Mouse (Mus musculus): ENCODE data around the gene Tmem106a. TPM values are rescaled to one million over a fixed set of nuclear protein-coding genes. Genes with fewer than 3 reads are reported as not detected.

Gene Tmem106a
- polyA plus RNA-seq, 1 experiment = 34.3 TPM

DNA sequence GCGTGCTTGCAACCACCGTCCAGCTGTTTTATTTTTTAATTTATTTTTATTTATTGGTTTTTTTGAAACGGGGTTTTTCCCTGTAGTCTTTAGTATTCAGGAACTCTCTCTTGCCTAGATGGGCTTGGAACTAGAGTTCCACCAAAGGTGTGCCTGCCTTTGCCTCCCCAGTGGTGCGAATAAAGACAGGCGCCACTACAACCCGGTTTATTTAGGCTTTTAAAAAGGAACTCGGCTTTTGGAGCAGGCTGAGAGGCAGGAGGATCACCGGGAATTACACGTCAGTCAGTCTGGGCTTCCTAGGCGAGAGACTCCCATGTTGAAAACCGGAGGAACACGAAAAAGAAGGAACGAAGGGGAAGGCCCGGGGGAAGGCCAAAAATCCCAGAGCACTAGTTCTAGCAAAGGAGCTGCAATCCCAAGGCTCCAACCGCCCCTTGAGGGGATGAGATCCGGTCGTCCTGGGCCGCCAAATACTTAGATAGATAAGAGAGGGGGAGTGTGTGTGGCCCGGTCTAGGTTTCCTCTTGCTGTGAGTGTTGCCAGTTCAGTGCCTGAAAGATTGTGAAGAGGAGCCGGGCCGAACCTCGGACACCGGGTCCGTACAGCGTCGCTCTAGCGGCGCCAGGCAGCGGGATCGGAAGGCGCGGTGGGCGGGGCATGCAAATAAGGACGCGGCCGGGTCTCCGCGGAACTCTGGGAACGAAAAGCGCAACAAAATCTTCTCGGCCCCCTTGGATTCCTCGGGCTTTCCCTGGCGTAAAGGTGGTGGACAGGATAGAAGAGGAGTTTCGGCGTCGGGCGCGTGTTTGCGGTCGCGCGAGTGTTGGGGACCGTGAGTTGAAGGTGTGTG is 59.0 kb downstream of the Tmem106a start:
- DNase-seq (ENCODE audit: low spot score) = peak; percentile 62

Other genes with a start within 250 kb of the Tmem106a start
- not detected in 2 replicates for gene G6pc, start 214.7 kb upstream of the Tmem106a start, polyA plus RNA-seq (2012; rRNA removed)
- 26.1 and 27.7 TPM in 2 replicates for gene Aarsd1, start 164.6 kb upstream of the Tmem106a start, polyA plus RNA-seq (2012; rRNA removed)
- 0.95 and 1.0 TPM in 2 replicates for gene Gm27029, start 157.4 kb upstream of the Tmem106a start, polyA plus RNA-seq (2012; rRNA removed)
- gene Rundc1, start 157.2 kb upstream of the Tmem106a start, polyA plus RNA-seq (2012; rRNA removed) = 22.1 and 22.9 TPM in 2 replicates
- gene Ptges3l, start 156.9 kb upstream of the Tmem106a start, polyA plus RNA-seq (2012; rRNA removed) = 21.1 and 28.2 TPM in 2 replicates
- 932 and 1,046 TPM in 2 replicates for gene Rpl27, start 139.9 kb upstream of the Tmem106a start, polyA plus RNA-seq (2012; rRNA removed)
- gene Ifi35, start 133.8 kb upstream of the Tmem106a start, polyA plus RNA-seq (2012; rRNA removed) = 66.6 and 79.9 TPM in 2 replicates
- gene Rnd2, start 117.2 kb upstream of the Tmem106a start, polyA plus RNA-seq (2012; rRNA removed) = 19.2 TPM in 2 replicates
- 172 and 197 TPM in 2 replicates for gene Vat1, start 116.0 kb upstream of the Tmem106a start, polyA plus RNA-seq (2012; rRNA removed)
- gene Brca1, start 30.3 kb upstream of the Tmem106a start, polyA plus RNA-seq (2012; rRNA removed) = 0.43 and 0.59 TPM in 2 replicates
- 85.6 and 91.1 TPM in 2 replicates for gene Nbr1, start 30.1 kb upstream of the Tmem106a start, polyA plus RNA-seq (2012; rRNA removed)
- gene Gm11634, start 17.0 kb downstream of the Tmem106a start, polyA plus RNA-seq (2012; rRNA removed) = not detected in 2 replicates
- 34.4 and 37.5 TPM in 2 replicates for gene Rdm1, start 45.0 kb downstream of the Tmem106a start, polyA plus RNA-seq (2012; rRNA removed)
- gene Arl4d, start 83.3 kb downstream of the Tmem106a start, polyA plus RNA-seq (2012; rRNA removed) = 41.9 and 52.2 TPM in 2 replicates
- 14.7 and 15.4 TPM in 2 replicates for gene Dhx8, start 150.7 kb downstream of the Tmem106a start, polyA plus RNA-seq (2012; rRNA removed)
- gene Etv4, start 203.1 kb downstream of the Tmem106a start, polyA plus RNA-seq (2012; rRNA removed) = 0.44 and 0.65 TPM in 2 replicates